Mouse (Mus musculus) neural tube, embryonic 12.5 days (tissue): ENCODE measurements around the gene Mrps21. TPM values are rescaled to one million over a fixed set of nuclear protein-coding genes. Genes with fewer than 3 reads are reported as not detected.

Source experiments
- ATAC-seq: fragments of 200-750 bp; cut with Nextera tagmentation; 2 replicates; pipeline ENCODE4 v1.8.0; 2017; ENCODE audit warnings: low read depth, mild to moderate bottlenecking, moderate TSS enrichment, moderate library complexity; ENCODE audit not compliant: low FRiP score
- H3K27ac ChIP-seq: fragments of 300-500 bp; sonication (generic); 2 replicates; pipeline ENCODE4 v1.5.1; 2016
- H3K27me3 ChIP-seq: fragments of 300-500 bp; sonication (generic); replicated peaks from 2 replicates; pipeline ENCODE4 v1.6.1; 2016; ENCODE audit warnings: mild to moderate bottlenecking
- H3K36me3 ChIP-seq: fragments of 300-500 bp; sonication (generic); 2 replicates; pipeline ENCODE4 v1.6.1; 2016; ENCODE audit warnings: mild to moderate bottlenecking
- H3K4me1 ChIP-seq: fragments of 300-500 bp; sonication (generic); 2 replicates; pipeline ENCODE4 v1.6.1; 2016
- H3K4me2 ChIP-seq: fragments of 300-500 bp; sonication (generic); replicated peaks from 2 replicates; pipeline ENCODE4 v1.6.1; 2016; ENCODE audit warnings: mild to moderate bottlenecking
- H3K4me3 ChIP-seq: fragments of 300-500 bp; sonication (generic); 2 replicates; pipeline ENCODE4 v1.5.1; 2016
- H3K9ac ChIP-seq: fragments of 300-500 bp; sonication (generic); 2 replicates; pipeline ENCODE4 v1.6.1; 2016; ENCODE audit warnings: mild to moderate bottlenecking
- H3K9me3 ChIP-seq: fragments of 300-500 bp; sonication (generic); 2 replicates; pipeline ENCODE4 v1.6.1; 2016; ENCODE audit warnings: mild to moderate bottlenecking
- WGBS: fragments of 180-500 bp; shearing (Covaris S2); methylation state at CpG from one replicate; pipeline ENCODE4 v1.1.7; 2016; 5-methylcytosine and 5-hydroxymethylcytosine counted together
- polyA plus RNA-seq: library from polyadenylated mRNA; unstranded; fragments of >200 nt; fragmentation: Nextera tagmentation; extraction: Ambion mirVana; gene quantifications from 2 replicates; pipeline ENCODE4 v1.2.1, GENCODE M21; 2016

The Mrps21 gene
- polyA plus RNA-seq, 1 experiment from 2014 or later = 349 TPM

- Histone ChIP-seq H3K36me3 (no peaks in the 10 kb centered on the region), H3K27me3 (no peaks in the 10 kb centered on the region), H3K27ac (no peak overlapping the region), H3K9me3 (no peaks in the 10 kb centered on the region), H3K4me1 (peaks cover 12% of the 10 kb centered on the region), H3K9ac (no peak overlapping the region), H3K4me3 (no peak overlapping the region), H3K4me2 (no peak overlapping the region)
- no peak for ATAC-seq
- 81% methylated on average over 5 of the region's 5 CpGs for WGBS
Observed at GRCm38 (mm10) chr3:95884400-95884799, 13.1 kb upstream of the Mrps21 start.

GRCm38 (mm10) chr3:95882816-95883425, 11.6 kb upstream of the Mrps21 start:
- Histone ChIP-seq H3K4me2 (peak overlapping the region; percentile 99), H3K9ac (peak overlapping the region; percentile 51), H3K4me3 (peak overlapping the region; percentile 51), H3K9me3 (no peaks in the 10 kb centered on the region), H3K36me3 (no peaks in the 10 kb centered on the region), H3K27me3 (no peaks in the 10 kb centered on the region), H3K4me1 (peaks cover 12% of the 10 kb centered on the region), H3K27ac (no peak overlapping the region)
- WGBS = 3% methylated on average over 24 of the region's 24 CpGs
- ATAC-seq = 0 out of 2 replicates have a peak, but pooled peaks have one; percentile 1

- H3K27me3 ChIP-seq = no peaks in the 10 kb centered on the region
- H3K4me1 ChIP-seq = peaks cover 12% of the 10 kb centered on the region
- H3K9ac ChIP-seq = peak within 1 kb of the TSS; percentile 51
- H3K4me2 ChIP-seq = peak within 1 kb of the TSS; percentile 99
- peak; percentile 99 for ATAC-seq
- under 1% methylated on average over 66 of the region's 66 CpGs for WGBS
- H3K36me3 ChIP-seq = no peaks in the 10 kb centered on the region
- H3K4me3 ChIP-seq = peak within 1 kb of the TSS; percentile 51
- no peak within 1 kb of the TSS for H3K27ac ChIP-seq
- H3K9me3 ChIP-seq = no peaks in the 10 kb centered on the region
Observed at GRCm38 (mm10) chr3:95881979-95882815, 10.9 kb upstream of the Mrps21 start, which contains the start of gene Ciart. Gene Ciart (minus strand): TSS chr3:95882251.

GRCm38 (mm10) chr3:95879063-95879462, 7.7 kb upstream of the Mrps21 start:
- Histone ChIP-seq H3K4me2 (no peak overlapping the region), H3K36me3 (no peaks in the 10 kb centered on the region), H3K4me1 (peaks cover 12% of the 10 kb centered on the region), H3K9me3 (no peaks in the 10 kb centered on the region), H3K27me3 (no peaks in the 10 kb centered on the region), H3K27ac (no peak overlapping the region), H3K4me3 (no peak overlapping the region), H3K9ac (no peak overlapping the region)
- WGBS = 91% methylated on average over 4 of the region's 4 CpGs
- ATAC-seq = no peak

- Histone ChIP-seq H3K4me1 (peaks cover 16% of the 10 kb centered on the region), H3K9ac (peak overlapping the region; percentile 78; the same call in 1 of the 2 replicates), H3K9me3 (no peaks in the 10 kb centered on the region), H3K27ac (no peak overlapping the region), H3K27me3 (no peaks in the 10 kb centered on the region), H3K4me3 (peak overlapping the region; percentile 64), H3K36me3 (peaks cover 24% of the 10 kb centered on the region), H3K4me2 (peak overlapping the region; percentile 78)
- no peak for ATAC-seq
- WGBS = 80% methylated on average over 7 of the region's 7 CpGs
Observed at GRCm38 (mm10) chr3:95872048-95872447, 729 bp upstream of the Mrps21 start.

- Histone ChIP-seq H3K4me3 (peak overlapping the region; percentile 64), H3K36me3 (peaks cover 24% of the 10 kb centered on the region), H3K9ac (peak overlapping the region; percentile 78), H3K4me2 (peak overlapping the region; percentile 78), H3K4me1 (peaks cover 16% of the 10 kb centered on the region), H3K27ac (no peak overlapping the region), H3K9me3 (no peaks in the 10 kb centered on the region), H3K27me3 (no peaks in the 10 kb centered on the region)
- WGBS = 8% methylated on average over 15 of the region's 15 CpGs
- peak; percentile 72 for ATAC-seq
Observed at GRCm38 (mm10) chr3:95870976-95871375, 343 bp downstream of the Mrps21 start.

- Histone ChIP-seq H3K4me1 (peaks cover 15% of the 10 kb centered on the region), H3K4me3 (no peak overlapping the region), H3K27ac (no peak overlapping the region), H3K9me3 (no peaks in the 10 kb centered on the region), H3K4me2 (no peak overlapping the region), H3K36me3 (peaks cover 44% of the 10 kb centered on the region), H3K27me3 (no peaks in the 10 kb centered on the region), H3K9ac (0 out of 2 replicates have a peak overlapping the region, but pooled peaks have one; percentile 26)
- no peak for ATAC-seq
- WGBS = 94% methylated on average over 2 of the region's 2 CpGs
Observed at GRCm38 (mm10) chr3:95867408-95867807, 3.9 kb downstream of the Mrps21 start.

- peaks cover 7% of the 10 kb centered on the region; the same call in 1 of the 2 replicates for H3K4me1 ChIP-seq
- 97% methylated on average over 5 of the region's 5 CpGs for WGBS
- no peak overlapping the region for H3K27ac ChIP-seq
- no peak for ATAC-seq
- no peak overlapping the region for H3K4me2 ChIP-seq
- no peaks in the 10 kb centered on the region for H3K9me3 ChIP-seq
- H3K36me3 ChIP-seq = peaks cover 44% of the 10 kb centered on the region
- H3K4me3 ChIP-seq = no peak overlapping the region
- no peak overlapping the region for H3K9ac ChIP-seq
- no peaks in the 10 kb centered on the region for H3K27me3 ChIP-seq
Observed at GRCm38 (mm10) chr3:95866071-95866470, 5.2 kb downstream of the Mrps21 start.

GRCm38 (mm10) chr3:95865571-95865970, 5.7 kb downstream of the Mrps21 start:
- no peak overlapping the region for H3K27ac ChIP-seq
- no peak for ATAC-seq
- H3K4me3 ChIP-seq = no peak overlapping the region
- H3K4me1 ChIP-seq = peaks cover 5% of the 10 kb centered on the region; the same call in 1 of the 2 replicates
- H3K27me3 ChIP-seq = no peaks in the 10 kb centered on the region
- 95% methylated on average over 20 of the region's 20 CpGs for WGBS
- H3K4me2 ChIP-seq = no peak overlapping the region
- H3K36me3 ChIP-seq = peaks cover 44% of the 10 kb centered on the region
- no peak overlapping the region for H3K9ac ChIP-seq
- H3K9me3 ChIP-seq = no peaks in the 10 kb centered on the region

GRCm38 (mm10) chr3:95865050-95865449, 6.3 kb downstream of the Mrps21 start:
- Histone ChIP-seq H3K4me3 (no peak overlapping the region), H3K4me1 (no peaks in the 10 kb centered on the region), H3K27ac (no peak overlapping the region), H3K36me3 (peaks cover 42% of the 10 kb centered on the region), H3K9me3 (no peaks in the 10 kb centered on the region), H3K27me3 (no peaks in the 10 kb centered on the region), H3K4me2 (no peak overlapping the region), H3K9ac (no peak overlapping the region)
- 91% methylated on average over 5 of the region's 5 CpGs for WGBS
- ATAC-seq = no peak

GRCm38 (mm10) chr3:95863578-95863977, 7.7 kb downstream of the Mrps21 start:
- Histone ChIP-seq H3K4me2 (no peak overlapping the region), H3K27me3 (no peaks in the 10 kb centered on the region), H3K4me3 (no peak overlapping the region), H3K27ac (no peak overlapping the region), H3K9ac (no peak overlapping the region), H3K36me3 (peaks cover 30% of the 10 kb centered on the region), H3K9me3 (no peaks in the 10 kb centered on the region), H3K4me1 (no peaks in the 10 kb centered on the region)
- WGBS = 79% methylated on average over 7 of the region's 7 CpGs
- ATAC-seq = no peak

- ATAC-seq = peak; percentile 72; the same call in 1 of the 2 replicates
- H3K9ac ChIP-seq = no peak overlapping the region
- H3K4me1 ChIP-seq = no peaks in the 10 kb centered on the region
- H3K27me3 ChIP-seq = no peaks in the 10 kb centered on the region
- no peak overlapping the region for H3K27ac ChIP-seq
- WGBS = 31% methylated on average over 2 of the region's 2 CpGs
- H3K4me3 ChIP-seq = no peak overlapping the region
- H3K36me3 ChIP-seq = peaks cover 20% of the 10 kb centered on the region
- H3K4me2 ChIP-seq = no peak overlapping the region
- no peaks in the 10 kb centered on the region for H3K9me3 ChIP-seq
Observed at GRCm38 (mm10) chr3:95861796-95862195, 9.5 kb downstream of the Mrps21 start.
